Mouse (Mus musculus): ENCODE data around the gene B4galt5. TPM values are rescaled to one million over a fixed set of nuclear protein-coding genes. Genes with fewer than 3 reads are reported as not detected.

The B4galt5 gene
- polyA plus RNA-seq, 1 experiment from 2014 or later, result 24.1 TPM

GRCm38 (mm10) chr2:167374191-167374805, 25.3 kb upstream of the B4galt5 start:
- H3K36me3 ChIP-seq (ENCODE audit: insufficient read depth), result no peaks in the 10 kb centered on the region

GRCm38 (mm10) chr2:167373266-167373665, 24.3 kb upstream of the B4galt5 start:
- no peaks in the 10 kb centered on the region for H3K36me3 ChIP-seq (ENCODE audit: insufficient read depth)
- peak; percentile 63 for DNase-seq
- no peak overlapping the region for H3K27ac ChIP-seq (ENCODE audit: low read depth)
- peak; percentile 52 for ATAC-seq (ENCODE audit: insufficient read depth)
- no peak overlapping the region for H3K4me3 ChIP-seq (ENCODE audit: low read depth, low read length)
- no peak overlapping the region for H3K9ac ChIP-seq
- TF ChIP-seq CTCF (IDR thresholded peaks at IDR 0.05; ENCODE audit: low read depth), result no peak
- H3K4me2 ChIP-seq, result no peak overlapping the region
- H3K9me3 ChIP-seq (ENCODE audit: low read depth, low read length), result no peaks in the 10 kb centered on the region
- WGBS, result 52% methylated on average over 5 of the region's 5 CpGs
- H3K4me1 ChIP-seq (ENCODE audit: insufficient read depth), result no peaks in the 10 kb centered on the region
- no peaks in the 10 kb centered on the region for H3K27me3 ChIP-seq (ENCODE audit: insufficient read depth, low read length)

More at GRCm38 (mm10) chr2:167374191-167374805, 25.3 kb upstream of the B4galt5 start:
- 86% methylated on average over 12 of the region's 12 CpGs for WGBS
- DNase-seq (no peak), ATAC-seq (ENCODE audit: insufficient read depth) (no peak)
- no peak overlapping the region for H3K27ac ChIP-seq (ENCODE audit: low read depth)
- no peak for TF ChIP-seq CTCF (IDR thresholded peaks at IDR 0.05; ENCODE audit: low read depth)
- no peak overlapping the region for H3K9ac ChIP-seq
- no peak overlapping the region for H3K4me3 ChIP-seq (ENCODE audit: low read depth, low read length)
- H3K27me3 ChIP-seq (ENCODE audit: insufficient read depth, low read length), result no peaks in the 10 kb centered on the region
- no peak overlapping the region for H3K4me2 ChIP-seq
- H3K9me3 ChIP-seq (ENCODE audit: low read depth, low read length), result no peaks in the 10 kb centered on the region
- no peaks in the 10 kb centered on the region for H3K4me1 ChIP-seq (ENCODE audit: insufficient read depth)

- Histone ChIP-seq H3K27me3 (ENCODE audit: insufficient read depth, low read length) (no peaks in the 10 kb centered on the region), H3K27ac (ENCODE audit: low read depth) (no peak overlapping the region), H3K9me3 (ENCODE audit: low read depth, low read length) (no peaks in the 10 kb centered on the region), H3K36me3 (ENCODE audit: insufficient read depth) (no peaks in the 10 kb centered on the region), H3K4me1 (ENCODE audit: insufficient read depth) (no peaks in the 10 kb centered on the region), H3K4me2 (no peak overlapping the region), H3K9ac (no peak overlapping the region), H3K4me3 (ENCODE audit: low read depth, low read length) (no peak overlapping the region)
- no peak for TF ChIP-seq CTCF (IDR thresholded peaks at IDR 0.05; ENCODE audit: low read depth)
- WGBS, result 94% methylated on average over 2 of the region's 2 CpGs
- ATAC-seq (ENCODE audit: insufficient read depth) (no peak), DNase-seq (no peak)
Measured at GRCm38 (mm10) chr2:167371506-167371905, 22.5 kb upstream of the B4galt5 start.

- TF ChIP-seq CTCF (IDR thresholded peaks at IDR 0.05; ENCODE audit: low read depth), result no peak
- ATAC-seq (ENCODE audit: insufficient read depth) (no peak), DNase-seq (no peak)
- Histone ChIP-seq H3K4me3 (ENCODE audit: low read depth, low read length) (no peak overlapping the region), H3K9ac (no peak overlapping the region), H3K36me3 (ENCODE audit: insufficient read depth) (no peaks in the 10 kb centered on the region), H3K4me1 (ENCODE audit: insufficient read depth) (no peaks in the 10 kb centered on the region), H3K27ac (ENCODE audit: low read depth) (no peak overlapping the region), H3K4me2 (no peak overlapping the region), H3K9me3 (ENCODE audit: low read depth, low read length) (no peaks in the 10 kb centered on the region), H3K27me3 (ENCODE audit: insufficient read depth, low read length) (no peaks in the 10 kb centered on the region)
- WGBS, result 66% methylated on average over 7 of the region's 9 CpGs
Measured at GRCm38 (mm10) chr2:167368328-167368727, 19.3 kb upstream of the B4galt5 start.

- H3K4me1 ChIP-seq (ENCODE audit: insufficient read depth), result no peaks in the 10 kb centered on the region
- no peaks in the 10 kb centered on the region for H3K9me3 ChIP-seq (ENCODE audit: low read depth, low read length)
- no peak for TF ChIP-seq CTCF (IDR thresholded peaks at IDR 0.05; ENCODE audit: low read depth)
- no peaks in the 10 kb centered on the region for H3K27me3 ChIP-seq (ENCODE audit: insufficient read depth, low read length)
- H3K4me2 ChIP-seq, result peak overlapping the region; percentile 25; the same call in 1 of the 2 replicates
- no peaks in the 10 kb centered on the region for H3K36me3 ChIP-seq (ENCODE audit: insufficient read depth)
- no peak for ATAC-seq (ENCODE audit: insufficient read depth)
- H3K4me3 ChIP-seq (ENCODE audit: low read depth, low read length), result no peak overlapping the region
- H3K27ac ChIP-seq (ENCODE audit: low read depth), result no peak overlapping the region
- 39% methylated on average over 20 of the region's 20 CpGs for WGBS
- no peak overlapping the region for H3K9ac ChIP-seq
- DNase-seq, result peak; percentile 21
Measured at GRCm38 (mm10) chr2:167367777-167368281, 18.8 kb upstream of the B4galt5 start.

- Histone ChIP-seq H3K4me3 (ENCODE audit: low read depth, low read length) (no peak overlapping the region), H3K4me2 (no peak overlapping the region), H3K4me1 (ENCODE audit: insufficient read depth) (no peaks in the 10 kb centered on the region), H3K9ac (no peak overlapping the region), H3K36me3 (ENCODE audit: insufficient read depth) (no peaks in the 10 kb centered on the region), H3K27me3 (ENCODE audit: insufficient read depth, low read length) (no peaks in the 10 kb centered on the region), H3K27ac (ENCODE audit: low read depth) (no peak overlapping the region), H3K9me3 (ENCODE audit: low read depth, low read length) (no peaks in the 10 kb centered on the region)
- TF ChIP-seq CTCF (IDR thresholded peaks at IDR 0.05; ENCODE audit: low read depth), result no peak
- WGBS, result 29% methylated on average over 6 of the region's 7 CpGs
- ATAC-seq (ENCODE audit: insufficient read depth) (no peak), DNase-seq (peak; percentile 44)
Measured at GRCm38 (mm10) chr2:167367325-167367724, 18.3 kb upstream of the B4galt5 start.

GRCm38 (mm10) chr2:167365063-167365462, 16.1 kb upstream of the B4galt5 start:
- no peaks in the 10 kb centered on the region for H3K4me1 ChIP-seq (ENCODE audit: insufficient read depth)
- H3K4me2 ChIP-seq, result no peak overlapping the region
- TF ChIP-seq CTCF (IDR thresholded peaks at IDR 0.05; ENCODE audit: low read depth), result peak; percentile 22; the same call in 1 of the 2 replicates
- H3K9me3 ChIP-seq (ENCODE audit: low read depth, low read length), result no peaks in the 10 kb centered on the region
- H3K27ac ChIP-seq (ENCODE audit: low read depth), result no peak overlapping the region
- H3K9ac ChIP-seq, result no peak overlapping the region
- no peak for ATAC-seq (ENCODE audit: insufficient read depth)
- no peak overlapping the region for H3K4me3 ChIP-seq (ENCODE audit: low read depth, low read length)
- no peaks in the 10 kb centered on the region for H3K27me3 ChIP-seq (ENCODE audit: insufficient read depth, low read length)
- 93% methylated on average over 2 of the region's 2 CpGs for WGBS
- H3K36me3 ChIP-seq (ENCODE audit: insufficient read depth), result no peaks in the 10 kb centered on the region
- DNase-seq, result no peak

All from lung, embryonic 14.5 days (tissue).